Mouse (Mus musculus): ENCODE data around the gene Lrrc4.

DNA sequence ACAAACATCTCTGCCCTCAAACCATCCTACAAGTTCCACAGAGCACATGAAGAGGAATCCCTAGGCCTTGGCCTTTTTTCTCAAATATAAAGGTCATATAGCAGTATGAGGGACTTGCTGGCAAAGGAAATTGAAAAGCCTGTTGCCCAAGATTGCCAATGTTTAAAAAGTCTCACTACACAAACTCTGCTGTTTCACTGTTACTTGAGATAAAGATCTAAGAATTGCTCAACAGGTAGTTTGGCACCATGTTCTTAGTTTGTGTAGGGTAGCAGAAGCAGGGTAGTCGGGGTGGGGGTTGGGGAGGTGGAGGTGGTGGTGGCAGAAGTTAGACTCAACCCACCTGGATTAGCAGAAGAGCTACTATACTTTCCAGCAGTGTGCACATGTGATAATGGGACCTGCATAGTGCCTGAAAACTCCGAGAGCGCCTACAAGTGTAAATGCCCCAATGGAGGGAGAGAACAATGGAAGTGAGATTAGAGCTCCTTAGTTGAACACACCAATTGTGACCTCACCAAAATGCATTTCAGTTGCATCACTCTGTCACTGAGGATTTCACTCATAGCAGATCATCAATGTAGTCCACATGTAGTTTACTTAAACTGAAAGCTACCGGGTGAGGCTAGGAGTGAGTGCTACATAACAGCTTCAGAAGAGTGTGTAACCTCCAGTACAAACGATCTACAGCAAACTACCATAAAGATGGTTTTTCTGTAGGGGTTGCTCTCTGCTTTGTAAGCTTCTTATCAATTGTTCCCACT, 97.5 kb downstream of the Lrrc4 start:
- no peak for TF ChIP-seq CTCF (IDR thresholded peaks at IDR 0.05)
- TF ChIP-seq EP300 (IDR thresholded peaks at IDR 0.05): no peak
